Mouse (Mus musculus): Measurements from ENCODE around the gene Ppfia1.

Gene Ppfia1

DNA sequence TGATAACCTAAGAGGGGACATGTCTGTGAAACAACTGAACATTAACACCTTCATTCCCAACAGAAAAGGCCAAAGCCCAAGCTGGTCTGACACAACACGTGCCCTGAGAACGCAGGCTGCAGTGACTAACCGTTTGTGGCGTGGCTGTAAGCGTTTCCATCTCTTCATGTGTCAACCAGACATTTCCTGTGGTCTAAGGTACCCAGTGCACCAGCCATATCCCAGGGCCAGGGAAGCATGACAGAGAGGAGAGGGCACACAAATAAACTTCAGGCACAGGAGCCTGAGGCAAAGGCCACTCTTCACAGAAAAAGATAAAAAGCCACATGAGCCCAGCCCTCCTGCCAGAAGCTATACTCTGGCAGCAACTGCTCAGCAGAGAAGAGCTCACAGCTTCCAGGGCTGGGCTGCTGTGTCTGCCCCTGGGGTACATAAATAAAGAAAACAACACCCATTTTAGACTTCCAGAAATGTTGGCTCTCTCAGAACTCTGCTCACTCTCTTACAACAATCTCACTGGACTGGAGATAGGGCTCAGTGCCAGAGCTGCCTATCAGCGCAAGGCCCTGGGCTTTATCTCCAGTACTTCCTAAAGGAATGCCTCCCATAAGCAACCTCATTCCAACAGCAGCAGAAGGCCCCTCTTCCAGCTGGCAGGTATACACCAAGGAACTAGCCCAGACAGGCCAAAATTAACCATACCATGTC is 64.3 kb downstream of the Ppfia1 start:
- no peak for DNase-seq (ENCODE audit: low spot score in 2 of 2)

DNA sequence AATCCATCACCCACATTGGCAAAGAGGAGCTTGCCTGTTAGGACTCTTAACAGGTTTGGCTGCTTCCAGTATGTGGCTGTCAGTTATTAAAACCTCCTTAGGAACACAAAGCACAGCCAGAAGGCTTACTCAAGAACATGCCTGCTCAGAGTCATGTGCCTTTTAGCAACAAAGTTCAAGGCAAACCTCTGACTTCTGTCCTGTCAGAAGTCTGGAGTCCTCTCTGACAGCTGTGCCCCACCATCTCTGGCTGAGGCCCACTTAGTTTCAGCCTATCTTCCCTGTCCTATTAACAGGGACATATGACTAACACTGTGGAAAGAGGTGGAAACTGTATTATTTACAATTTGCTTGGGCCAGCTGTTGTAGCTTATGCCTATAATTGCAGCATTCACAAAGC is 73.2 kb downstream of the Ppfia1 start:
- no peak for DNase-seq (ENCODE audit: low spot score in 2 of 2)

DNA sequence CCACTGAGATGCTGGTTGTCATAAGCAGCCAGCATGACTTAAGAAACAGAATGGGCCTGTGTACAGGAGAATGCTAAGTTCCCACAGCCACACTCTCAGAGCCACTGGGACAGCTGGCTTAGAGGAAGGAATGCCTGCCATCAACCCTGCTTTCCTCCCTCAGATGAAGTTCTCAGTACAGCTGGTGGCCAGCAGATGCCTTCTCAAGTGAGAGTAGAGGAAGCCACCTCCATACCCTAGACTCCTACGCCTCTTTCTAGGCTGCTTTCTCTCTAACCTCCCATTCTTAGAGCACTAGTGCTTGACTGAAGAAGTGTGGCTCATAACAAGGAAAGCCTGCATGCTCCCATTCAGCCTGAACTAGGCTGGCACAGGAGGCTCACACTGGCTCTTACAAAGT is 74.0 kb downstream of the Ppfia1 start:
- DNase-seq (ENCODE audit: low spot score in 2 of 2) = peak; percentile 69 to 82

DNA sequence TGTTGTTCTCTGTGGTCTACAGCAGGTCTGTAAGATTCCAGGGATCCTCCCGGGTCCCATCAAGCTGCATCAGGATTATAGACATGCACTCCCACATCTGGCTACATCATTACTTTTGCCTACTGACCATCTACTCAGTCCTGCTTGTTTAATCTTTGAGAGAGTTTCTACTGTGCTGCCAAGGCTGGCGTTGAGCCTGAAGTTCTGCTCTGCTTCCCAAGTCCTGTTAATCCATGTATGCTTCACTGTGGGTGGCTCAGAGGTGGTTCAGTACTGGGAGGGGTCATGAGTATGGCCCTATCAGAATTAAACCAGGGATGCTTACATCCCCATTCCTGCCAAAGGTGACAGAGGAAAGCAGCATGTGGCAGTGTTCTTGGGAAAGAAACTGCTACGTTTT is 77.8 kb downstream of the Ppfia1 start:
- no peak for DNase-seq (ENCODE audit: low spot score in 2 of 2)

DNA sequence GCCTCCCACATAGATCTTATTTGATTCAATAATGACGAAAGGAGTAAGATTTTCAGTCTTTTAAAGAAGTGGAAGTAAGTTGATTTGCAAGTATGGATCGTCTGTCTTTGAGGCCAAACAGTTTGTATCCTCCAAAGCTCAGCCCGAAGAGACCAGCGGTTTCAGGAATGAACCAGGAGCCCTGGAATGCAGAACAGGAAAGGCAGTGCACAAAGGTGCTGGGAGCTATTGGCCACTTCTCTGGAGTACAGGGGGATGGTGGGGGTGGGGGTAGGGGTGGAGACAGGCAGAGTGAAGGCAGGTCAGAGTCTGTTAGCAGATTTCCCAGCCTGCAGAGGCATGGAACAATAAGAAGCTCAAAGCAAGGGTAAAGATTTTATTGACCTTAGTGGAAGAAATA is 80.0 kb downstream of the Ppfia1 start:
- DNase-seq (ENCODE audit: low spot score in 2 of 2) = no peak

- DNase-seq (ENCODE audit: low spot score in 2 of 2) = no peak
Measured at GRCm38 (mm10) chr7:144471103-144471502, 82.4 kb downstream of the Ppfia1 start.

DNA sequence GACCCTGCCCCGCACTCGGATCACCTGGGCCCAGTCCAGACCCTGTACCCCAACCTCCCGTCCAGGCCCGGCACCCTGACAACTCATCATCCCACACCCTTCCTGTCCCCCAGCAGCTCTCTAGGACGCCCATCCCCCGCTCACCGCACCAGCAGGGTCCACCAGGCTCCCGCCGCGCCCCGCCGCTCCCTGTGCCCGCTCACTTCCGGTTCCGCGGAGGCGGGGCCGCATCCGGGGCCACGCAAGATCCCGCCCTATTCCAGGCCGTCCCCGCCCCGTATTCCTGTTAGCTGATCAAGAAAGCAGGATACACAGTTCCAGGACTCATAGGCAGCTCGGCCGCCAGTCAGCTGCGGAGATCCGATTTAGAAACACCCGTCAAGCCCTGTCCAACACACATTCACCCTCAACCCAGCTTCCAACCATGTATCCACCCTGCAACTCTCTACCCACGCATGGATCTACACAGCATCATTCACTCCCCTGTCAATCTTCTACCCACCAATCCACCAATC is 82.9 kb downstream of the Ppfia1 start, which contains the start of gene Cttn:
Gene Cttn (minus strand): TSS at position 465 of the 515 bp plus-strand sequence.
- peak; percentile 87 to 90 for DNase-seq (ENCODE audit: low spot score in 2 of 2)

- DNase-seq (ENCODE audit: low spot score in 2 of 2) = no peak
Measured at GRCm38 (mm10) chr7:144469908-144470544, 83.5 kb downstream of the Ppfia1 start.

DNA sequence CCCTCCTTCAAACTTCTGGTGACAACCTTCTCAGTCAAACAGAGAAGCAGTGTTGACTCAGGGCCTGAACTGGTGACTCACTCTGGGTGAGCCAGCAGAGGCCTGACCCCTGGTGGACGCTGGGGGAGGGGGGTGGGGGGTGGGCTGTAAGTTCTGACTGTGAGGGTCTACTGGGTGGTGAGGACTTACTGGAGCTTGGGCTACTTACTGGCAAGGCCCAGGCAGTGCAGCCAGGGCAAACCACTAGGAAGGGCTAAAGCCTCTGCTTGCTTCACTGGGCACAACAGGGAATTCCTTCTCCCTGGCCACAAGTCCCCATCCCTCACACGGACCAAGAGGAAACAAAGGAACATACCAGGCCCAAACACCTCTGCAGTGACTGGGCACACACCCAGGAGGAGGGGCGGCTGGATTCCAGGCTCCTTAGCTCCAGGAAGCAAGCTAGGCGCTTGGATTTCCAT is 84.3 kb downstream of the Ppfia1 start:
- no peak for DNase-seq (ENCODE audit: low spot score in 2 of 2)

- DNase-seq (ENCODE audit: low spot score in 2 of 2) = no peak
Measured at GRCm38 (mm10) chr7:144468741-144469140, 84.8 kb downstream of the Ppfia1 start.

DNA sequence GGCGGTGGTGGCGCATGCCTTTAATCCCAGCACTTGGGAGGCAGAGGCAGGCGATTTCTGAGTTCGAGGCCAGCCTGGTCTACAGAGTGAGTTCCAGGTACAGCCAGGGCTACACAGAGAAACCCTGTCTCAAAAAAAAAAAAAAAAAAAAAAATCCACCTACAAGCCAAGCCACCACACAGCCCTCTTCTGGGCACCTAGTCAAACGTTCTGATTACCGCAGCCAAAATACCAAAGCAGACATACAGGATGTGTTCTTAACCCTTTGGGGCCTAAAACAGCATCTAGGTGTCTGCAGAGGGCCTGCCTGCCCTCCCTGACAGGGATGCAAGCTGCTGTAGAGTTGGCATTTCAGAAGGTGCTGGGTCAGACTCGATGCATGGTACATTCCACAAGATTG is 91.0 kb downstream of the Ppfia1 start:
- DNase-seq (ENCODE audit: low spot score in 2 of 2) = no peak

DNA sequence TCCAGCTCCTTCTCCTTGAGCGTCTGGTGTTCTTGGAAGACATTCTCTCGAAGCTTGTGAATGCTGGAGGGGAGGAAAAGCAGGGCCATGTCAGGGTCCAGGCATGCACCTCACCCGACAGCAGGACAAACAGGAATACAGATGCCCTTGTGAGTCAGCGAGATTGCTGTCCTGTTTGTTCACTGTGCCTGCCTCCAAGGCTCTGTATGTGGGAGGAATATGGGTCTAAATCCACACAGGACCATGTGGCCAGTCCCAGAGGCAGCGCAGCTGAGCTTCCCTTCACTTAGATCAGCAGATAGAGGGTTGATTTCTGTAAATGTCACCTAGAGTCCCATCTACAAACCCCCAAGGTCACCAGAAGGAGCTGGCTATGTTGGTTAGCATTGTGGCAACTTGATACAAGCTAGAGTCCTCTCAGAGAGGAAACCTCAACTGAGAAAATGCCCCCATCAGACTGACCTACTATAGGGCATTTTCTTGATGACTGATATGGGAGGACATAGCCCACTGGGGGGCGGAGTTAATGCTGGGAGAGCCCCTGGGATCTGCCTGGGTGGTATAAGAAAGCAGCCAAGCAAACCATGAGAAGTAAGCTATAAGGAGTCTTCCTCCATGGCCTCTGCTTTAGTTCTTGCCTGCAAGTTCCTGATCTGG is 92.2 kb downstream of the Ppfia1 start:
- no peak for DNase-seq (ENCODE audit: low spot score in 2 of 2)

- DNase-seq (ENCODE audit: low spot score in 2 of 2) = no peak
Measured at GRCm38 (mm10) chr7:144458881-144459280, 94.6 kb downstream of the Ppfia1 start.

GRCm38 (mm10) chr7:144450661-144451060 is 102.9 kb downstream of the Ppfia1 start:
- DNase-seq (ENCODE audit: low spot score in 2 of 2) = no peak

- peak; percentile 75 to 78 for DNase-seq (ENCODE audit: low spot score in 2 of 2)
Measured at GRCm38 (mm10) chr7:144449637-144450570, 103.6 kb downstream of the Ppfia1 start.

GRCm38 (mm10) chr7:144448186-144448585 is 105.3 kb downstream of the Ppfia1 start:
- DNase-seq (ENCODE audit: low spot score in 2 of 2) = no peak

GRCm38 (mm10) chr7:144447146-144447545 is 106.4 kb downstream of the Ppfia1 start:
- DNase-seq (ENCODE audit: low spot score in 2 of 2) = no peak

DNA sequence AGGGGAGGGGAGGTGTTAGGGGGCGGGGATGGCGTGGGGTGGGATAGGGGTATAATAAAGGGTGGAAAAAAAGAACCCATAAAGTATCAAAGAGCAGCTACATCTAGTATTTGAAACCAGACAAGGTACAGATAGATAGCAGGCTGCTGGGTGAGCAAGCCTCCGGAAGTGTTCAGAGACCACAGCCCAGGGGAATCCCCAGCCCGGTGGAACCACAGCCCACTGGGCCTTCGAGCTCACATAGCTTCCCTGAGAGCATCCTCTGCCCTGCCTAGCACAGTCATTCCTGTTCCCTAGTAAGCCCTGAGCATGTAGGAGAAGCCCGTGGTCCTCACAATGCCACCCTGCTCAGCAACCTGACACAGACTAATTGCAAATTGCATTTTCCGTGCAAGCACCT is 108.7 kb downstream of the Ppfia1 start:
- DNase-seq (ENCODE audit: low spot score in 2 of 2) = no peak

GRCm38 (mm10) chr7:144441976-144442375 is 111.6 kb downstream of the Ppfia1 start:
- no peak for DNase-seq (ENCODE audit: low spot score in 2 of 2)

DNA sequence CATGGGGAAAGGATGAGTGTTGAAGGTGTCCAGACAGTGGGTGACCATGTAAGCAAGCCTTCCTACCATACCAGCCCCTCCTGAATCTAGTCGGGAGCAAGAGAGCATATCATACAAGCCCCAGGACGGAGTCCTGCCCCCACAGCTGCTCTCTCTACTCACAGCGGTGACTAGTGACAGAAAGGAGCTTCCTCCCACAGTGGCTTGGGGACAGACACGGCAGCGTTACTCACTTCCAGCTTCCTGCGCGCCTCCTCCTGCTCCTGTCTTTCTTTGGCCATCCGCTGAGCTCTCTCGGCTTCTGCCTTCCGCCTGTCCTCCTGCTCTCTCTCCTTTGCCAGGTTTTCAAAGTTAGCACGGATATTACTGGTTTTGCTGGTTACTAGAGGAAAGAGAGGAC is 112.1 kb downstream of the Ppfia1 start:
- DNase-seq (ENCODE audit: low spot score in 2 of 2) = no peak

DNA sequence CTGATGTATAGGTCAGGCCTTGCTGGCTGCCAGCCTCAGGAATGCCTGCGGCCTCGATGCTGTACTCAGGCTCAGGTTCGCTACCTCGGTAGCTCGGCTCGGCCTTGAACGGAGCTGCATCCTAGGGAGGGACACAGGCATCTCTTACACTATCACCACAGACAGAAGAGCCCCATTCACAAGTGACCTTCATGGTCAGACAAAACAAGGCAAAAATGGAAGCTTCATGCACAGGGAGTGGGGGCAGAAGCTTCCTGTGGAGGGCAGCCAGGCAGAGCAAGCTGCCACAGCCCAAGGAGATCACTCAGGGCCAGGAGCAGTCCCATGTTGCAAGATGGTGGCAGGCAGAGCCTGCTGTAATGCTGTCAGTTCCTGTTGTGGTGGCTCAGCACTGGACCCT is 114.7 kb downstream of the Ppfia1 start:
- DNase-seq (ENCODE audit: low spot score in 2 of 2) = no peak

GRCm38 (mm10) chr7:144432920-144433319 is 120.6 kb downstream of the Ppfia1 start:
- no peak for DNase-seq (ENCODE audit: low spot score in 2 of 2)
